Mouse (Mus musculus) liver, embryonic 16.5 days (tissue): ENCODE data around the gene Cpne9. TPM values are rescaled to one million over a fixed set of nuclear protein-coding genes. Genes with fewer than 3 reads are reported as not detected.

Source experiments
- polyA plus RNA-seq: library from polyadenylated mRNA; unstranded; fragments of >200 nt; fragmentation: Nextera tagmentation; extraction: Ambion mirVana; gene quantifications from 2 replicates; pipeline ENCODE4 v1.2.1, GENCODE M21; 2015

Gene Cpne9
- polyA plus RNA-seq, 1 experiment from 2014 or later, result 0.02 TPM

Other genes with a start within 250 kb of the Cpne9 start
- gene Thumpd3, start 236.1 kb upstream of the Cpne9 start, polyA plus RNA-seq, result 29.5 and 30.0 TPM in 2 replicates
- gene Setd5, start 204.9 kb upstream of the Cpne9 start, polyA plus RNA-seq, result 18.4 and 20.1 TPM in 2 replicates
- gene Lhfpl4, start 86.9 kb upstream of the Cpne9 start, polyA plus RNA-seq, result 0.11 TPM in 2 replicates
- 16.4 and 16.8 TPM in 2 replicates for gene Mtmr14, start 44.5 kb upstream of the Cpne9 start, polyA plus RNA-seq
- gene Brpf1, start 24.8 kb downstream of the Cpne9 start, polyA plus RNA-seq, result 7.5 and 7.7 TPM in 2 replicates
- gene Ogg1, start 44.7 kb downstream of the Cpne9 start, polyA plus RNA-seq, result 4.4 and 5.0 TPM in 2 replicates
- gene Camk1, start 61.7 kb downstream of the Cpne9 start, polyA plus RNA-seq, result 17.0 and 19.7 TPM in 2 replicates
- 16.5 and 17.2 TPM in 2 replicates for gene Tada3, start 95.6 kb downstream of the Cpne9 start, polyA plus RNA-seq
- gene Arpc4, start 95.8 kb downstream of the Cpne9 start, polyA plus RNA-seq, result 178 and 179 TPM in 2 replicates
- 0.90 and 1.3 TPM in 2 replicates for gene Ttll3, start 107.0 kb downstream of the Cpne9 start, polyA plus RNA-seq
- 11.8 and 12.1 TPM in 2 replicates for gene Rpusd3, start 137.0 kb downstream of the Cpne9 start, polyA plus RNA-seq
- 0.14 and 0.40 TPM in 2 replicates for gene Cidec, start 153.5 kb downstream of the Cpne9 start, polyA plus RNA-seq
- 30.1 and 30.9 TPM in 2 replicates for gene Jagn1, start 160.3 kb downstream of the Cpne9 start, polyA plus RNA-seq
- 0.19 and 0.33 TPM in 2 replicates for gene Il17re, start 176.2 kb downstream of the Cpne9 start, polyA plus RNA-seq
- 9.5 and 11.9 TPM in 2 replicates for gene Il17rc, start 189.1 kb downstream of the Cpne9 start, polyA plus RNA-seq
- 6.9 and 7.3 TPM in 2 replicates for gene Creld1, start 201.0 kb downstream of the Cpne9 start, polyA plus RNA-seq
- gene Prrt3, start 219.6 kb downstream of the Cpne9 start, polyA plus RNA-seq, result 0.05 TPM in 1 of 2 replicates, not detected in the other
- gene Emc3, start 249.3 kb downstream of the Cpne9 start, polyA plus RNA-seq, result 40.6 and 42.0 TPM in 2 replicates
- 6.8 and 7.3 TPM in 2 replicates for gene Fancd2, start 249.4 kb downstream of the Cpne9 start, polyA plus RNA-seq